8 mouse cellular contexts compared by ENCODE assay signal in the genomic region with DNA sequence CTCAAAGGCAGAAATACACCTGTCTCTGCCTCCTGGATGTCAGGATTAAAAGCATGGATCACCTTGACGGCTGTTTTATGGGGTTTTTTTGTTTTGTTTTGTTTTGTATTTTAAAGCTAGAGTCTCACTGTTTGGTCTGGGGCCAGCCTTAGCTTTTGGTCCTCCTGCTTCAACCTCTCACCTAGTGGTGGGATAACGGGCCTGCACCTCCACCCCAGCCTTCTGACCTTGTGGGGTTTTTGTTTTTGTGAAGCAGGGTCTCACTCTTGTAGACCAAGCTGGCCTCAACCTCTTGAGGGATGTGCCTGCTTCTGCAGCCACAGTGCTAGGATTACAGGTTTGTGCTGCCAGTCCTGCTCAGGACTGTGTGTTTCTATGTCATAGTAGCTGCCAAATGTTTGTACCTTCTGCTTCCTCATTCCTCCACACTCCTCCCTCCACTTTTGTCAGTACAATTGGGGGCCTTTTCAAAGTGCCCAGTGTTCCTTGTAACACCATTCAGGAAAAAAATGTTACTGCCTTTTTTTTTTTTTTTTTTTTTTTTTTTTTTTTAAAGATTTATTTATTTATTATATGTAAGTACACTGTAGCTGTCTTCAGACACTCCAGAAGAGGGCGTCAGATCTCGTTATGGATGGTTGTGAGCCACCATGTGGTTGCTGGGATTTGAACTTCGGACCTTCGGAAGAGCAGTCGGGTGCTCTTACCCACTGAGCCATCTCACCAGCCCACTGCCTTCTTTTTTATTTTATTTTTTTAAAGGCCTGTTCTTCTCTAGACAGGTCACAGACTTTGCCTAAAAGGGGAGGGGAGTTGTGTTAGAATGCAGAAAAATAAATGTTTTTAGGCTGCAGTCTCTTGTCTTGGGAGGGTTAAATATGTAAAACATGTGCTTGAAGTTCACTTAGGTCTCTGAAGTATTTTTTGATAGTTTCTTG. TPM values are rescaled to one million over a fixed set of nuclear protein-coding genes. Genes with fewer than 3 reads are reported as not detected.
A peak's percentile ranks its signal among the peaks of the same experiment; 100 is the strongest.
DNase-seq lines count a peak whose midpoint lies in the region; ATAC-seq and TF ChIP-seq lines count a peak whose summit lies in the region.

No protein-coding gene starts in this region.

- H3K4me3 ChIP-seq in hindbrain, postnatal 0 days (ENCODE audit: low read length): no peak overlapping the region
- no peak overlapping the region for H3K4me3 ChIP-seq in hindbrain, embryonic 14.5 days (replicated peaks; ENCODE audit: low read length)
- no peak overlapping the region for H3K4me3 ChIP-seq in ES-Bruce4 (ENCODE audit: low read depth, low read length)
- no peak overlapping the region for H3K4me3 ChIP-seq in embryonic facial prominence, embryonic 11.5 days (ENCODE audit: low read depth, low read length)

- no peak for TF ChIP-seq EP300 in ES-Bruce4 (IDR thresholded peaks at IDR 0.05; ENCODE audit: insufficient read depth, low read depth, low read length)

- no peak for DNase-seq in hindbrain, postnatal 0 days (ENCODE audit: low spot score)
- DNase-seq in hindbrain, embryonic 14.5 days (ENCODE audit: low spot score): no peak
- peak; percentile 26 for DNase-seq in embryonic facial prominence, embryonic 11.5 days (ENCODE audit: low spot score)
- DNase-seq in urinary bladder, postnatal 25 days (ENCODE audit: low spot score): no peak
- no peak for DNase-seq in urinary bladder, postnatal 36 days (ENCODE audit: low spot score in 2 of 2)
- DNase-seq in gastrocnemius, postnatal 25 days: no peak

- ATAC-seq in hindbrain, postnatal 0 days: no peak
- ATAC-seq in hindbrain, embryonic 14.5 days (ENCODE audit: low FRiP score): no peak
- no peak for ATAC-seq in embryonic facial prominence, embryonic 11.5 days (replicated peaks; ENCODE audit: insufficient number of reproducible peaks, low FRiP score, low TSS enrichment, low read depth)
- ATAC-seq in neutrophil, adult 5-6 weeks (ENCODE audit: extremely low read depth, insufficient number of reproducible peaks, low FRiP score, poor library complexity, severe bottlenecking): peak; percentile 20; the same call in 1 of the 2 replicates

- TF ChIP-seq CTCF in hindbrain, postnatal 0 days (IDR thresholded peaks at IDR 0.05; ENCODE audit: low read depth): 0 out of 2 replicates have a peak, but pooled peaks have one; percentile 14
- TF ChIP-seq CTCF in ES-Bruce4 (IDR thresholded peaks at IDR 0.05; ENCODE audit: low read depth, low read length): peak; percentile 6

- no peak overlapping the region; the same call in 1 of the 2 replicates for H3K9ac ChIP-seq in hindbrain, postnatal 0 days (replicated peaks; ENCODE audit: low read length)
- no peak overlapping the region for H3K9ac ChIP-seq in hindbrain, embryonic 14.5 days
- no peak overlapping the region for H3K9ac ChIP-seq in ES-Bruce4 (ENCODE audit: low read depth, poor library complexity, severe bottlenecking)
- no peak overlapping the region for H3K9ac ChIP-seq in embryonic facial prominence, embryonic 11.5 days (replicated peaks; ENCODE audit: low read length)

- no peaks in the 10 kb centered on the region for H3K9me3 ChIP-seq in hindbrain, postnatal 0 days (ENCODE audit: low read length)
- H3K9me3 ChIP-seq in hindbrain, embryonic 14.5 days (ENCODE audit: control insufficient read depth, low read length): no peaks in the 10 kb centered on the region
- no peaks in the 10 kb centered on the region for H3K9me3 ChIP-seq in ES-Bruce4 (replicated peaks; ENCODE audit: control insufficient read depth, insufficient read depth, low read length, poor library complexity, severe bottlenecking)
- H3K9me3 ChIP-seq in embryonic facial prominence, embryonic 11.5 days (replicated peaks; ENCODE audit: control insufficient read depth, low read length): no peaks in the 10 kb centered on the region

- peaks cover 3% of the 10 kb centered on the region for H3K4me1 ChIP-seq in hindbrain, postnatal 0 days (ENCODE audit: insufficient read depth, low read length)
- peaks cover 15% of the 10 kb centered on the region for H3K4me1 ChIP-seq in hindbrain, embryonic 14.5 days (replicated peaks; ENCODE audit: control insufficient read depth, insufficient read depth, low read length)
- no peaks in the 10 kb centered on the region for H3K4me1 ChIP-seq in ES-Bruce4 (ENCODE audit: control insufficient read depth, insufficient read depth, low read length)
- peaks cover 3% of the 10 kb centered on the region; the same call in 1 of the 2 replicates for H3K4me1 ChIP-seq in embryonic facial prominence, embryonic 11.5 days (ENCODE audit: control insufficient read depth, insufficient read depth, low read length)

- 85% methylated on average over 5 of the region's 7 CpGs for WGBS in hindbrain, postnatal 0 days
- WGBS in hindbrain, embryonic 14.5 days: 86% methylated on average over 5 of the region's 7 CpGs
- 79% methylated on average over 5 of the region's 7 CpGs for WGBS in embryonic facial prominence, embryonic 11.5 days

- no peaks in the 10 kb centered on the region for H3K27me3 ChIP-seq in hindbrain, postnatal 0 days (ENCODE audit: insufficient read depth, low read length)
- H3K27me3 ChIP-seq in hindbrain, embryonic 14.5 days (ENCODE audit: control insufficient read depth, insufficient read depth, low read length): no peaks in the 10 kb centered on the region
- no peaks in the 10 kb centered on the region for H3K27me3 ChIP-seq in ES-Bruce4 (ENCODE audit: control insufficient read depth, insufficient read depth, low read length, poor library complexity, severe bottlenecking)
- no peaks in the 10 kb centered on the region for H3K27me3 ChIP-seq in embryonic facial prominence, embryonic 11.5 days (ENCODE audit: control insufficient read depth, insufficient read depth, low read length)

- no peaks in the 10 kb centered on the region for H3K36me3 ChIP-seq in hindbrain, postnatal 0 days (ENCODE audit: insufficient read depth, low read length)
- no peaks in the 10 kb centered on the region for H3K36me3 ChIP-seq in hindbrain, embryonic 14.5 days (replicated peaks; ENCODE audit: control insufficient read depth, insufficient read depth)
- no peaks in the 10 kb centered on the region for H3K36me3 ChIP-seq in ES-Bruce4 (ENCODE audit: control insufficient read depth, insufficient read depth, low read length, poor library complexity, severe bottlenecking)
- H3K36me3 ChIP-seq in embryonic facial prominence, embryonic 11.5 days (replicated peaks; ENCODE audit: control insufficient read depth, insufficient read depth, low read depth, low read length): no peaks in the 10 kb centered on the region

- no peak overlapping the region for H3K4me2 ChIP-seq in hindbrain, postnatal 0 days (ENCODE audit: low read depth, low read length)
- H3K4me2 ChIP-seq in hindbrain, embryonic 14.5 days (replicated peaks): no peak overlapping the region
- H3K4me2 ChIP-seq in embryonic facial prominence, embryonic 11.5 days (ENCODE audit: low read depth, low read length): no peak overlapping the region

- no peak for TF ChIP-seq POLR2A in ES-Bruce4 (IDR thresholded peaks at IDR 0.05; ENCODE audit: insufficient read depth, low read length)

- H3K27ac ChIP-seq in hindbrain, postnatal 0 days: no peak overlapping the region
- H3K27ac ChIP-seq in hindbrain, embryonic 14.5 days: no peak overlapping the region
- no peak overlapping the region for H3K27ac ChIP-seq in ES-Bruce4 (ENCODE audit: insufficient read depth, low read length)
- H3K27ac ChIP-seq in embryonic facial prominence, embryonic 11.5 days (replicated peaks; ENCODE audit: low read depth, low read length): no peak overlapping the region

RNA-seq across cellular contexts. Expression of a gene that starts 3.1 kb away (rescaled TPM):
- total RNA-seq in hindbrain, postnatal 0 days (2014; rRNA removed): 3.3 and 3.6 TPM in 2 replicates
- polyA plus RNA-seq in hindbrain, postnatal 0 days (2015; fragmentation: Nextera tagmentation; extraction: Ambion mirVana): 3.0 and 3.1 TPM in 2 replicates
- polyA plus RNA-seq in hindbrain, embryonic 14.5 days (2014; fragmentation: Nextera tagmentation; extraction: Ambion mirVana): 4.2 and 4.7 TPM in 2 replicates
- polyA plus RNA-seq in ES-Bruce4 (2011; ENCODE audit: insufficient read depth, insufficient read length, low read depth, missing spikeins): 5.8 and 6.1 TPM in 2 replicates
- 11.3 and 11.7 TPM in 2 replicates for polyA plus RNA-seq in embryonic facial prominence, embryonic 11.5 days (2014; fragmentation: Nextera tagmentation; extraction: Ambion mirVana)
- total RNA-seq in neutrophil, adult 5-6 weeks (2017): 17.7 and 20.1 TPM in 2 replicates
- total RNA-seq in gastrocnemius, postnatal 25 days (2021): 1 to 10 TPM; 3.1 to 3.9 TPM

RNA-seq across cellular contexts. Expression of a gene that starts 3.7 kb away (rescaled TPM):
- total RNA-seq in hindbrain, postnatal 0 days (2014; rRNA removed): 20.5 and 25.2 TPM in 2 replicates
- 12.1 and 12.7 TPM in 2 replicates for polyA plus RNA-seq in hindbrain, postnatal 0 days (2015; fragmentation: Nextera tagmentation; extraction: Ambion mirVana)
- 16.0 and 16.5 TPM in 2 replicates for polyA plus RNA-seq in hindbrain, embryonic 14.5 days (2014; fragmentation: Nextera tagmentation; extraction: Ambion mirVana)
- 23.1 and 30.8 TPM in 2 replicates for polyA plus RNA-seq in ES-Bruce4 (2011; ENCODE audit: insufficient read depth, insufficient read length, low read depth, missing spikeins)
- polyA plus RNA-seq in embryonic facial prominence, embryonic 11.5 days (2014; fragmentation: Nextera tagmentation; extraction: Ambion mirVana): 21.2 and 22.3 TPM in 2 replicates
- 10.1 and 13.8 TPM in 2 replicates for total RNA-seq in neutrophil, adult 5-6 weeks (2017)
- total RNA-seq in gastrocnemius, postnatal 25 days (2021): 1 to 10 TPM; 6.6 to 8.2 TPM

RNA-seq across cellular contexts. Expression of a gene that starts 30.8 kb away (rescaled TPM):
- total RNA-seq in hindbrain, postnatal 0 days (2014; rRNA removed): 9.6 and 17.2 TPM in 2 replicates
- 11.1 and 13.8 TPM in 2 replicates for polyA plus RNA-seq in hindbrain, postnatal 0 days (2015; fragmentation: Nextera tagmentation; extraction: Ambion mirVana)
- polyA plus RNA-seq in hindbrain, embryonic 14.5 days (2014; fragmentation: Nextera tagmentation; extraction: Ambion mirVana): 6.4 and 7.9 TPM in 2 replicates
- polyA plus RNA-seq in ES-Bruce4 (2011; ENCODE audit: insufficient read depth, insufficient read length, low read depth, missing spikeins): 8.2 and 8.7 TPM in 2 replicates
- polyA plus RNA-seq in embryonic facial prominence, embryonic 11.5 days (2014; fragmentation: Nextera tagmentation; extraction: Ambion mirVana): 3.9 and 6.0 TPM in 2 replicates
- 8.3 and 11.1 TPM in 2 replicates for total RNA-seq in neutrophil, adult 5-6 weeks (2017)
- total RNA-seq in gastrocnemius, postnatal 25 days (2021): 10 to 100 TPM in 1 of 2 experiments, 1 to 10 TPM in 1; 6.3 to 10.3 TPM

RNA-seq across cellular contexts. Expression of a gene that starts 44.2 kb away (rescaled TPM):
- 0.25 and 0.52 TPM in 2 replicates for total RNA-seq in hindbrain, postnatal 0 days (2014; rRNA removed)
- 2.7 and 2.8 TPM in 2 replicates for polyA plus RNA-seq in hindbrain, postnatal 0 days (2015; fragmentation: Nextera tagmentation; extraction: Ambion mirVana)
- 1.8 and 2.6 TPM in 2 replicates for polyA plus RNA-seq in hindbrain, embryonic 14.5 days (2014; fragmentation: Nextera tagmentation; extraction: Ambion mirVana)
- polyA plus RNA-seq in ES-Bruce4 (2011; ENCODE audit: insufficient read depth, insufficient read length, low read depth, missing spikeins): 1.1 and 2.1 TPM in 2 replicates
- polyA plus RNA-seq in embryonic facial prominence, embryonic 11.5 days (2014; fragmentation: Nextera tagmentation; extraction: Ambion mirVana): 1.2 and 2.5 TPM in 2 replicates
- not detected in 2 replicates for total RNA-seq in neutrophil, adult 5-6 weeks (2017)
- not detected for total RNA-seq in gastrocnemius, postnatal 25 days (2021)

RNA-seq across cellular contexts. Expression of a gene that starts 48.5 kb away (rescaled TPM):
- 13.1 and 15.0 TPM in 2 replicates for total RNA-seq in hindbrain, postnatal 0 days (2014; rRNA removed)
- 11.8 and 12.5 TPM in 2 replicates for polyA plus RNA-seq in hindbrain, postnatal 0 days (2015; fragmentation: Nextera tagmentation; extraction: Ambion mirVana)
- polyA plus RNA-seq in hindbrain, embryonic 14.5 days (2014; fragmentation: Nextera tagmentation; extraction: Ambion mirVana): 11.8 and 12.1 TPM in 2 replicates
- polyA plus RNA-seq in ES-Bruce4 (2011; ENCODE audit: insufficient read depth, insufficient read length, low read depth, missing spikeins): 9.3 and 11.1 TPM in 2 replicates
- polyA plus RNA-seq in embryonic facial prominence, embryonic 11.5 days (2014; fragmentation: Nextera tagmentation; extraction: Ambion mirVana): 1.9 and 2.0 TPM in 2 replicates
- total RNA-seq in neutrophil, adult 5-6 weeks (2017): 0.98 and 1.0 TPM in 2 replicates
- total RNA-seq in gastrocnemius, postnatal 25 days (2021): under 1 TPM; 0.46 to 0.78 TPM
